Mouse (Mus musculus): ENCODE results near the gene Tcf25. TPM values are rescaled to one million over a fixed set of nuclear protein-coding genes. Genes with fewer than 3 reads are reported as not detected.

Tcf25 gene
- 100 to 1,000 TPM; 128 to 130 TPM for total RNA-seq (2021)
- long read RNA-seq, experiment 1, full-length matches to known transcripts = 166 of 217 reads
- long read RNA-seq, experiment 1, partial matches to known transcripts = 29 of 217 reads
- long read RNA-seq, experiment 1, other reads (novel, unspliced or antisense) = 22 of 217 reads
- long read RNA-seq, experiment 2, full-length matches to known transcripts = 110 of 147 reads
- long read RNA-seq, experiment 2, partial matches to known transcripts = 14 of 147 reads
- long read RNA-seq, experiment 2, other reads (novel, unspliced or antisense) = 23 of 147 reads

DNA sequence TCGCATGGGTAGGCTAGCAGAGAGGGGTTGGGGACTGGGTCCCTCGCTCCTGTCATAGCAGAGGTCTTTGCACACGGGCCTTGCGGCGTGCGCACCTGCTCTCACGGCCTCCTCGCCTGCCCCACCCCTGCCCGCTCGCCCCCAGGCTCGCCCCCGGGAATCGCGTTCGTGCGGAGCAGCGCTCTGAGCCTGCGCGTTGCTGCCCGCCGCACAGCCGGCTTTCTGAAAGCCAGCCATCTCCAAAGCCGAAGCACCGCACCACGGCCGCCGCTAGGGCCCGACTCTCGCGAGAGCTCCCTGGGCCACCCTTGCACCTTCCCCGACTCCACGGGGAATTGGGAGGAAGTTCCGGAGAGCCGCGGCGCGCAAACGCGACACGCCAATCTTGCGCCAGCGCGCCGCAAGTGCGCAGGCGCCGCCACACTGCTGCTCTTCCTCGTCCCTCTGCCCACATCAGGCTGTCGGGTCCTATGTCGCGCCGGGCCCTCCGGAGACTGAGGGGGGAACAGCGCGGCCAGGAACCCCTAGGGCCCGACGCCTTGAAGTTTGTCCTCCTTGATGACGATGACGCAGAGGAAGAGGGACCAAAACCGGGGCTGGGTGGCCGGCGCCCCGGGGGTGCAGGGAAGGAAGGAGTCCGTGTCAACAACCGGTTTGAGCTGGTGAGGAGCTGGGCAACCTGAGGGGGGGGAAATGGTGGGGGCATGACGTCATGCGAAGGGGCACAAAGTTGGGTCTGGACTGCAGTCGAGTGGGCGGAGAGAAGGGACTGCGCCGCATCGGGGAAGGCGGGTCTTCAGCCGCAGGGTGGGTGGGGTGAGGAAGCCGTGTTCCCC lies at the start of gene Tcf25:
Tcf25 (plus strand) TSS at position 351 of the 836 bp plus-strand sequence.
- DNase-seq (ENCODE audit: low spot score) = peak; percentile 96

DNA sequence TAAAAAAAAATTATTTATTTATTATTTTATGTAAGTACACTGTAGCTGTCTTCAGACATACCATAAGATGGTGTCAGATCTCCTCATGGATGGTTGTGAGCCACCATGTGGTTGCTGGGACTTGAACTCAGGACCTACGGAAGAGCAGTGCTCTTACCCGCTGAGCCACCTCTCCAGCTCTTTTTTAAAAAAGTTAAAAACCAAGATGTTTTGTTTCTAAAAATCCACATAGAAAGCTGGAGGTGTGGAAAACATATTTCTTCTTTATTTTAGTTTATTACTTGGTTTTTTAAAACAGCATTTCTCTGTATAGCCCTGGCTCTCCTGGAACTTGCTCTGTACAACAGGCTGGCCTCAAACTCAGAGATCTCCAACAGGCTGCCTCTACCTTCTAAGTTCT lies 45.0 kb upstream of the Tcf25 start:
- DNase-seq (ENCODE audit: low spot score) = no peak

GRCm38 (mm10) chr8:123329350-123329749 lies 44.2 kb upstream of the Tcf25 start:
- no peak for DNase-seq (ENCODE audit: low spot score)

DNA sequence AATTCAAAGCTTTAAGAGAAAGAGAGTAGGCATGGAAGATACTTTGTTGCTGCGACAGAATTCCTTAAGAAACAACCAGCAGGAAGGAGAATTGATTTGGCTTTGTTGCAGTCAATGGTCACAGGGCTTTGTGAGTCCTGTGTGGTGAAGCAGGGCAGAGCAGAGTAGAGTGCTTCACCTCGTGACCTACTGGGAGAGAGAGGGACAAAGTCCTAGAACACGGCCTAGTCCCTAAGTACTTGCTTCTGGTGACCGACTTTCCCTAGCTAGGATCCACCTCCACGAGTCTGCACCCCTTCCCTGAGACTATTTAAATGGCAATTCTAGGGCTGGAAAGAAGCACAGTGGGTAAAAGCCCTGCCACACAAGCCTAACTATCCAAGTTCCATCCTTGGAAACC lies 43.6 kb upstream of the Tcf25 start:
- DNase-seq (ENCODE audit: low spot score) = no peak

DNA sequence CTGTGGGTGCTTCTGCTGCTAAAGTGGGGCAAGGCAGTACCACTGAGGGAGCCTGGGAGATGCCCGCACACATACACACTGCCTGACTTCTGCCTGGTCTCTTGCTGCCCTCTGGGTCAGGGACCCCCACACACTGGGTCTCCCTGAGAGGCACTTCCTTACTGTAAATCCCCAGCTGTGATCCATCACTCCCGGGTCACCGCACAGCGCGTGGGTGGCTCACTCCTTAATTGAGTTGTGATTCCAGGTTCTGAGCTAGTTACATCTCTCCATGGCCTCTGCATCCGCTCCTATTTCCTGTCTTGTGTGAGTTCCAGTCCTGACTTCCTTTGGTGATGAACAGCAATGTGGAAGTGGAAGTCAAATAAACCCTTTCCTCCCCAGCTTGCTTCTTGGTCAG lies 42.9 kb upstream of the Tcf25 start:
- DNase-seq (ENCODE audit: low spot score) = no peak

GRCm38 (mm10) chr8:123331301-123331700 lies 42.3 kb upstream of the Tcf25 start:
- DNase-seq (ENCODE audit: low spot score) = no peak

DNA sequence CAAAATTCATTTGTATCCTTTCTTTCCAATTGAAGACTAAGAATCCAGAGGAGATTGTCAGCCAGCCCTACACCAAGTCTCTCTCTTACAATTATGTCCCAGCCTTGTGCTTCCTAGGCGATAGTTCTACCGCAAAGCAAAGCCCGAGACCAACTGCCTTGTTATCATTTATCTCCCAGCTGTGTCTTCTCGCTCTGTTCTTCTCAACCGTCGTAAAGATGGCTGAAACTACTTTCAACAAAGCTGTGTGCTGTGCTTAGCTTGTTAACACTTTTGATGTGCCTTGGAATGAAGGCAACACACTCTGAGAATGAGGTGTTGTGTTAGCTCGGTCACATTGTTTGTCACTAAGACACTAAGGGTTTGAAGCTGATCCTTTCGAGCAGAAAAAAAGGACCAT lies 41.7 kb upstream of the Tcf25 start:
- no peak for DNase-seq (ENCODE audit: low spot score)

DNA sequence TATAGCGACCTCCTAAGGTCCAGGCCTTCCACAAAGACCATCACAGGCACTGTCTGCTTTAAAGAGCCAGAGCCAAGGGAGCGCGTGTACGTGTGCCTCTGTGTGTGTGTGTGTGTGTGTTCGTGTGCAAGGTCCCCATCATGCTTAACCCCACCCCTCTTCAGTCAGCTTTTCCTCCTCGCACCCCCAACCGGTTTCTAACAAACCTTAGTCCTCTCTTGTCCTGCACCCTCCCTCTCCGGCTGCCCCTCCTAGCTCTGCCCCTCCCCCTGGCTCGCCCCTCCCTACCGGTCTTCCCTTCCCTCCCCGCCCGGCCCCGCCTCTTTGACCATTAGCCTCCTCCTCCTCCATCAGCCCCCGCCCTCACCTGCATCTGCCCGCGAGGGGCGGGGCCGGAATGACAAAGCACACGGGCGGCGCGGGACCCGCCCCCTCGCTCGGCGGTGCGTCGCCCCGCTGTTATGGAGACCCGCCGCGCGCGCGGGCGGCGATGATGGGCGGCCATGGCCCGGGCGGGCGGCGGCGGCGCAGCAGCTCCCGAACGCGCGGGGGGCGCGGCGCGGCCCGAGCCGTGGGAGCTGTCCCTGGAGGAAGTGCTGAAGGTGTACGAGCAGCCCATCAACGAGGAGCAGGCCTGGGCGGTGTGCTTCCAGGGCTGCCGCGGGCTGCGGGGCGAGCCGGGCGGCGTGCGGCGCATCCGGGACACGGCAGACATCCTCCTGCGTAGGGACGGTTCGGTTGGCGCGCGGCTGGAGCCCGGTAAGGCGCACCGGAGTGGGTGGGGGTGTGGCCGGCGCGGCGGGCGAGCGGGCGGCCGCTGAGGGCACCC lies 41.1 kb upstream of the Tcf25 start, which contains the start of gene Spire2:
Spire2 (plus strand) TSS at position 452 of the 829 bp plus-strand sequence.
- peak; percentile 56 for DNase-seq (ENCODE audit: low spot score)

DNA sequence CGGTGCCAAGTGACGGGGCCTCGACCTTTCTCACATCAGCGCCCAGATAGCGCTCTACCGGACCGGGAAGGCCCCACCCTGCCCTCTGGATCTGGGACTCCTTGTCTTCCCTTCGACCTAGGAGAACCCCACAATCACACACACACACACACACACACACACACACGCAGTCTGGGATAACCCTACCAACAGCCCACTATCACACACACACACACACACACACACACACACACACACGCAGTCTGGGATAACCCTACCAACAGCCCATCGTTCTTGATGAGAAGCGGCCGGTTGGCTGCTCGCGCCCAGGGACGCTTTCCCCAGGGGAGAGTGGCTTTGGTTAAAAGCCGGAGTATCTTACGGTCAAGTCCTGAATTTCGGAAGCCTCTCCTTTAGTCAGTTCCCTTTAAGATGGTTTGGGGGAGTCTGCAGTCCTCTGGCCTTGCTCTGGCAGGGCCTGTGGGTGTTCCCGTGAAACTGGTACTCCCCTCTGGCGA lies 40.4 kb upstream of the Tcf25 start:
- no peak for DNase-seq (ENCODE audit: low spot score)

DNA sequence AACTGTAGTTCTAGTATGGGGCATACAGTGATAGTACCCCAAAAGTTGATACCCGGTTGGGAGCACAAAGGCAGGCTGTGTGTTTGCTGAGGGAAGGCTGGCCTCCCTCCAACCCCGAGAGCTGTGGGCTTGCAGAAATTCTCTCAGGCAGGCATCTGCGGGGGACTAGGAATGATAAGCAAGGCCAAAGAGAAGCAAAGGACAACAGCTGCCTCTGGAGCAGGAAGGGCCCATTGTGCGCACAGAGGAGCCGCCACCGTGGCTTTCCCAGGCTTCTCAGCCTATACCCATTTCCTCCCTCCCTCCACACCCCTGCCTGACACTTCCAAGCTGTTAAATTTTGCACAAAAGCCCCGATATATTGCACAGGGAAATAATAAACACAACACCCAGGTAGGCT lies 39.7 kb upstream of the Tcf25 start:
- no peak for DNase-seq (ENCODE audit: low spot score)

DNA sequence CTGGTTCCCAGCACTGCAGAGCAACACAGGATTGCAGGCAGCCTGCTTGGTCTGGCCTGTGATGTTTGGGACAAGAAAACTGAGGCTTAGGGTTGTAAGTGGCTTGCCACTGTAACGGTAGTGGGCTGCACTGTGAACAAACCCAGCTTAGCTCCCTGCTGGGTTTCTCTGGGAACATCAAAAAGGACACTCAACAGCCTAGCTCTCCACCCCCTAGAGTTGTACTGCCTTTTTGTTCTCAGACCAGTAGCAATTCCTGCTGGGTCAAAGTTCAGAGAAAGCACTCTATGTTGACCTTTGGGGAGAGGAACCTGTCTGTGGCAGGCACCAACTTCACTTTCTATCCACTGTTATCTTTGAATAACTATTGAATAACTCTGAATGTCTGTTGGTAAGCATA lies 39.1 kb upstream of the Tcf25 start:
- DNase-seq (ENCODE audit: low spot score) = no peak

DNA sequence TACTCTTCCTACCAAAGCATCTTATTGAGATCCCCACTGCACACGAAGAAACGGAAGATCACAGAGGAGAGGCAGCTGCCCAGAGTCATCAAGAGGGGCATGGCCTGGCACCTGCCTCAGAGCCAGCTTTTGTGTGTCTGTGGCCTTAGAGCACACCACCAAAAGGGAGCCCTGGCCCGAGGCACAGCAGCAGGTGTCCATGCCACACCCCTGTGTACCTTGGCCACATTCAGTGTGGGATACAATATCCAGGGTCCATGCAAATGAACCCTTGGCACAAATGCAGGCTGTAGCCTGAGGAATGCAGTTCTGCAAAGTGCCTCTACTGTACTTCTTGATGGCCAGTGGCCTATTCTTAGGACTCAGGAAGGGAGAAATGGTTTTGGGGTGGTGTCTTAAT lies 36.1 kb upstream of the Tcf25 start:
- DNase-seq (ENCODE audit: low spot score) = no peak

- no peak for DNase-seq (ENCODE audit: low spot score)
Measured at GRCm38 (mm10) chr8:123340071-123340470, 33.5 kb upstream of the Tcf25 start.

DNA sequence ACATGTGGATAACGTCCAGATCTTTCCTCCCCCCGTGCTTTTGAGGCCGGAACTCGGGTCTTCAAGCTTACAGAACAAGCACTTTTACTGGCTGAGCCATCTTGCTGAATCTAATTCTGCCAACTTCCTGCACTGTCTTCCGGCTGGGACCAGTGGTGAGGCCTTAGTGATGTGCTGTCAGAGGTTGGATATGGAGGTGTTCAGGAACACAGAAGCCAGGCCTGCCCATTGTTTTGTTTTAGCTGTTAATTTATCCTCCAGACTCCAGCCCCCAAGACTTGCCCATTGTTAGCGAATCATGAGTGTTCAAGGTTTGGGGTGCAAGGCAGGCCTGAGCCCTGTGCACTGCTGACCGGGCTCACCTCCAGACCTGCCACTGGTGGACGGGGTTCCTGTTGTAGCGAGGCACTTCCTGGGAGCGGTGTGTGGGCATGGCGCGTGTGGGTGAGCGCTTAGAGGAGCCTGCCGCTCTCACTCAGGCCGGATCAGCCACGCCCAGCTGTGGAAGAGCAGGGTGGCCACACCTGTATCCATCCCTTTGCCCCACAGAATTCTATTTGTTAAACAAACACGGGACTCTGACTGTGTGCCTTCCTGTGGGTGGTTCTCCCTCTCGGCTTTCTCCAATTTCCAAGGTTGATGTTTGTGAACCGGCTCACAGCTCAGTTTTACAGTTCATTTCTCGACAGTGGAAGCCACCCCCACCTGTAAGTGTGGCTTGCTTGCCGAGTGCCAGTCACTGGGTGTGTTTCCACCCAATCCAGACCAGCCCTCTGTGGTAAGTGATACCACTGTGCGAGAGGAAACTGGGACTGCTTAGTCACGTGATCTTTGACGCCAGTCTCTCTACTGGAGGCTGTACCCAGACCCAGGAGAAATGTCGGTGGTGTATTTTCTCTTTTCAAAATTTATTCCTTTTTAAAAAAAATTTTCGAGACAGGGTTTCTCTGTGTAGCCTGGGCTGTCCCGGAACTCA lies 32.2 kb upstream of the Tcf25 start:
- DNase-seq (ENCODE audit: low spot score) = no peak

DNA sequence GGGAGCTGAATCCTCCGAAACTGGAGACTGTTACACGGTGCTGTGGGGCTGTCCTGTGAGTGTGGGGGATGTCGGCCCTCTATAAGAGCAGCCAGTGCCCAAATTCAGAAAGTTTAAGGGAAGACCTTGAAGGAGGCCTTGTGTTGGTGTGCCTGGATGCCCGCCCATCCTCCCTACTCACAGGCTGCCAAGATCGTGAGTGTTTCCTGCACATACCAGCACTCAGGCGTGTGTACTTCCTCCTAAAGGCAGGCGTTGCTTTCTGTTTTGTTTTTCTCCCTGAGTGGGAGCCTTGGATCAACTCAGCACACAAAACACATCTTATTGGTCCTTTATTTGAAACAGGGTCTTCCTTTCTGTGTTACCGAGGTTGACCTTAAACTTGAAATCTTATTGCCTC lies 31.3 kb upstream of the Tcf25 start:
- no peak for DNase-seq (ENCODE audit: low spot score)

- DNase-seq (ENCODE audit: low spot score) = no peak
Measured at GRCm38 (mm10) chr8:123342911-123343310, 30.6 kb upstream of the Tcf25 start.

GRCm38 (mm10) chr8:123343422-123343821 lies 30.1 kb upstream of the Tcf25 start:
- no peak for DNase-seq (ENCODE audit: low spot score)

DNA sequence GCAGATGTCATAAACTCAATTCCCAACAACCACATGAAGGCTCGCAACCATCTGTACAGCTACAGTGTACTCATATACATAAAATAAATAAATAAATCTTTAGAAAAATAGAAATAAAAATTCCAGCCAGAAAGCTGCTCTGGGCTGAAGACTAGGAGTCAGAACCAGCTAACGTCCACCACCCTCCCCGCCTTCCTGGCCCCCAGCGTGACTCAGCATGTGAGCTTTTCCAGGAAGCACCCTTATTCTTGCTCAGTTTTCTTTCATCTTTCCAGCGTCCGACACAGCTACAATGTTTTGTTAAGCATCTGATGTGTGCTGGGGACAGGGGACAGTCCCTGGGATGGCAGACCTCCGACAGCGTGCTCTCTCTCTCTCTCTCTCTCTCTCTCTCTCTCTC lies 28.4 kb upstream of the Tcf25 start:
- no peak for DNase-seq (ENCODE audit: low spot score)

- DNase-seq (ENCODE audit: low spot score) = no peak
Measured at GRCm38 (mm10) chr8:123345856-123346255, 27.7 kb upstream of the Tcf25 start.

DNA sequence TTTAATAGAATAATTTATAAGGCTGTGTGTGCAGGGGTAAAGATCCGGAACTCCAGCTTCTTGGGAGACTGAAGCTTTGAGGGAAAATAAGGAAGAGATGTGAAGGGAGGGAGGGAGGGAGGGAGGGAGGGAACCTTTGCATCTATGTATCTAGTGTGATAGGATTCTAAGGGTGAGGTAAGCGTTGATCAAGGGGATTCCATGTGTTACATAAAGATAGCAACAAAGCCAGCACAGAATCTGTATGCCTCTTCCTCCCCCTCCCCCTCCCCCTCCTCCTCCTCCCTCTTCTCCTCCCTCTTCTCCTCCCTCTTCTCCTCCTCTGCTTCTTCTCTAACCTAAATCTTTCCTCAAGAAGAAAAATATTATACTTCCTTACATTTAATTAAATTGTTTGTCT lies 26.3 kb upstream of the Tcf25 start:
- no peak for DNase-seq (ENCODE audit: low spot score)
